Mouse (Mus musculus) liver, adult 2 months (tissue): ENCODE data around the gene Fgfrl1. TPM values are rescaled to one million over a fixed set of nuclear protein-coding genes. Genes with fewer than 3 reads are reported as not detected.

Experiments
- DNase-seq: peaks from one replicate; pipeline ENCODE4 v3.0.0-alpha.2; 2011; ENCODE audit warnings: low read depth, low spot score; ENCODE audit errors: extremely low read depth
- H3K27ac ChIP-seq: fragments of 200-500 bp; replicated peaks from 2 replicates; pipeline ENCODE4 v1.5.1; 2012; ENCODE audit warnings: low read depth, mild to moderate bottlenecking, control low read depth, inconsistent platforms, low read length; ENCODE audit not compliant: insufficient read depth
- H3K27me3 ChIP-seq: fragments of 200-500 bp; 2 replicates; pipeline ENCODE4 v1.6.1; 2012; ENCODE audit warnings: mild to moderate bottlenecking, moderate library complexity, low read length, inconsistent platforms; ENCODE audit not compliant: control insufficient read depth, insufficient read depth
- H3K36me3 ChIP-seq: fragments of 200-500 bp; 2 replicates; pipeline ENCODE4 v1.6.1; 2012; ENCODE audit warnings: low read length, inconsistent platforms; ENCODE audit not compliant: control insufficient read depth, insufficient read depth
- H3K4me1 ChIP-seq: fragments of 200-500 bp; 2 replicates; pipeline ENCODE4 v1.6.1; 2011; ENCODE audit warnings: low read length; ENCODE audit not compliant: control insufficient read depth, insufficient read depth
- H3K4me3 ChIP-seq: fragments of 200-500 bp; 2 replicates; pipeline ENCODE4 v1.5.1; 2011; ENCODE audit warnings: low read depth, mild to moderate bottlenecking, control low read depth, low read length, moderate library complexity; ENCODE audit not compliant: insufficient read depth
- H3K79me2 ChIP-seq: fragments of 200-500 bp; 2 replicates; pipeline ENCODE4 v1.6.1; 2012; ENCODE audit warnings: inconsistent platforms, mild to moderate bottlenecking, low read length, moderate library complexity; ENCODE audit not compliant: control insufficient read depth, insufficient read depth
- H3K9ac ChIP-seq: fragments of 200-500 bp; 2 replicates; pipeline ENCODE4 v1.6.1; 2012; ENCODE audit warnings: low read depth, mild to moderate bottlenecking, control low read depth, inconsistent platforms, low read length
- CTCF ChIP-seq: fragments of 200-500 bp; IDR thresholded peaks from 2 replicates; pipeline ENCODE4 v1.5.1; 2011; ENCODE audit warnings: low read depth, low read length, control low read depth
- POLR2A ChIP-seq: fragments of 200-500 bp; IDR thresholded peaks from 2 replicates; pipeline ENCODE4 v1.6.1; 2011; ENCODE audit warnings: low read length, control low read depth; ENCODE audit not compliant: insufficient read depth; ENCODE audit errors: extremely low read depth
- WGBS: fragments of 180-500 bp; shearing (Covaris S2); methylation state at CpG from one replicate; pipeline ENCODE4 v1.1.7; 2018; 5-methylcytosine and 5-hydroxymethylcytosine counted together
- polyA plus RNA-seq: library from polyadenylated mRNA; depleted of rRNA; stranded (reverse); fragments of >200 nt; gene quantifications from 2 replicates; pipeline ENCODE4 v1.2.3, GENCODE M21; 2012; rRNA removed
- total RNA-seq: library from RNA; depleted of rRNA; stranded (reverse); fragments of >200 nt; gene quantifications from 2 replicates; pipeline ENCODE4 v1.2.3, GENCODE M21; 2014; rRNA removed

Fgfrl1 gene
- total RNA-seq (20.2 and 22.7 TPM in 2 replicates), polyA plus RNA-seq (42.3 and 49.9 TPM in 2 replicates)

DNA sequence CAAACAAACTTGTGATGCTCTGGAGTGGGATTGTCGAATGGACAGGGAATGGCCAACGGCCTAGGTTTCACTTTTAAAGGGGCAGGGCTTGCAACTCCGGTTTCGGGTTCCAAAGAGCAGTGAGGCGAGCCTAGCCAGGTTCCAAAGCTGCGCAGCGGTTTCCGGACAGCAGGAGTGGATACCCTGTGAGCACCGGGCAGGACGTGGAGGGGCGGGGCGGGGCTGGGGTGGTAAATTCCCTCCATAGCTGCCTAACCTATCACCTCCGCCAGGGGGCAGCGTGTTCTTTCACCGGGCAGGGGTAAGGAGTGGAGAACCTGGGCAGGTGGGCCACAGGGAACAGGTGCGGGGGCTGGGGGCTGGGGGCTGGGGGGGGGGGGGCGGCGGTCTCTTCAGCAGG, at the start of gene Fgfrl1:
Gene Fgfrl1 (plus strand): TSS at position 112 of the 400 bp plus-strand sequence.
- no peaks in the 10 kb centered on the region for H3K36me3 ChIP-seq
- DNase-seq = peak; percentile 78
- H3K27me3 ChIP-seq = no peaks in the 10 kb centered on the region
- 2% methylated on average over 16 of the region's 18 CpGs for WGBS
- H3K27ac ChIP-seq = no peak within 1 kb of the TSS
- H3K4me1 ChIP-seq = peaks cover 19% of the 10 kb centered on the region
- peak within 1 kb of the TSS; percentile 6 for H3K4me3 ChIP-seq
- H3K9ac ChIP-seq = 0 out of 2 replicates have a peak within 1 kb of the TSS, but pooled peaks have one; percentile 25
- TF ChIP-seq POLR2A = no peak
- peak; percentile 76 for TF ChIP-seq CTCF
- H3K79me2 ChIP-seq = peaks cover 3% of the 10 kb centered on the region; the same call in 1 of the 2 replicates

DNA sequence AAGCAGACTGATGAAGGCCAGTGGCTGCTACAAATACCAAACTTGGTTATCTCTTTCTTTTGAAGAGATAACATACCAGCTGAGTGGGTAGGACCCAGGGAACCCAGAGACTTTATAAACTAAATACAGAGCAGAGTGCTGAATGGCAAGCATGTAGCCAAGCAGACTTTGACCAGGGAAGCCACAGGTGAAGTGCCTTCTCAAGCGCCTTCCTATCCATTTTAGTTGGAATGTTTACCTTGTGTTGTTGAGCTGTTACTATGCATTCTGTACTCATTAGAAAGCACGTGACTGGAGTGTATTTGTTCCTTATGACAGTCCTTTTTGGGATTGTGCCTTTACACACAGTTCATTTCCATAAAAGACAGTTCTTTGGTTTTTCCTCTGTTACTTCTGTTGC, 48.5 kb upstream of the Fgfrl1 start:
- no peak for TF ChIP-seq CTCF
- no peak for TF ChIP-seq POLR2A
- DNase-seq = no peak
- H3K36me3 ChIP-seq = peaks cover 23% of the 10 kb centered on the region; the same call in 1 of the 2 replicates
- H3K79me2 ChIP-seq = no peaks in the 10 kb centered on the region
- no peaks in the 10 kb centered on the region for H3K4me1 ChIP-seq
- H3K27me3 ChIP-seq = no peaks in the 10 kb centered on the region
- WGBS = 41% methylated on average over 2 of the region's 2 CpGs
- no peak overlapping the region for H3K9ac ChIP-seq
- no peak overlapping the region for H3K27ac ChIP-seq
- no peak overlapping the region for H3K4me3 ChIP-seq

DNA sequence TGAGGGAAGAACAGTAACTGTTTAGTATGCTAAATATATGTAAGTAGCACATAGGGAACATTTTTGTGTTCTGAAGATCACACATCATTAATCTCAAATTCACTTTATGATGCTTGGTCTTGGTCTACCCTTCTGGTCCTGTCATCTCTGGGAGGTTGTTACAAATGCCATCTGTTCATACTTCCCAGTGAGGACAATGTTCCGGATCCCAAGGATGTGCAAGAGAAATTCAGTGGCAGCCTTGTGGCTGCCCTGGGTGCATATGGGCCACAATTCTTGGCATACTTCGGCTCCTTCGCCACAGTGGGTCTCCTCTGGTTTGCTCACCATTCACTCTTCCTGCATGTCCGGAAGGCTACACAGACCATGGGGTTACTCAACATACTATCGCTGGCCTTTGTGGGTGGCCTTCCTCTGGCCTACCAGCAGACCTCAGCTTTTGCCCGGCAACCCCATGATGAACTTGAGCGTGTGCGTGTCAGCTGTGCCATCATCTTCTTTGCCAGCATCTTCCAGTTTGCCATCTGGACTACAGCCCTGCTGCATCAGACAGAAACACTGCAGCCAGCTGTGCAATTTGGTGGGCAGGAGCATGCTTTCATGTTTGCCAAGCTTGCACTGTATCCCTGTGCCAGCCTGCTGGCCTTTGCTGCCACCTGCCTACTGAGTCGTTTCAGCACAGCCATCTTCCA, 46.4 kb upstream of the Fgfrl1 start:
- peak; percentile 26 for DNase-seq
- TF ChIP-seq CTCF (peak; percentile 33; the same call in 1 of the 2 replicates), POLR2A (no peak)
- WGBS = 77% methylated on average over 9 of the region's 9 CpGs
- no peaks in the 10 kb centered on the region for H3K27me3 ChIP-seq
- no peak overlapping the region for H3K27ac ChIP-seq
- no peak overlapping the region for H3K4me3 ChIP-seq
- no peak overlapping the region for H3K9ac ChIP-seq
- peaks cover 32% of the 10 kb centered on the region; the same call in 1 of the 2 replicates for H3K36me3 ChIP-seq
- no peaks in the 10 kb centered on the region for H3K79me2 ChIP-seq
- H3K4me1 ChIP-seq = no peaks in the 10 kb centered on the region

DNA sequence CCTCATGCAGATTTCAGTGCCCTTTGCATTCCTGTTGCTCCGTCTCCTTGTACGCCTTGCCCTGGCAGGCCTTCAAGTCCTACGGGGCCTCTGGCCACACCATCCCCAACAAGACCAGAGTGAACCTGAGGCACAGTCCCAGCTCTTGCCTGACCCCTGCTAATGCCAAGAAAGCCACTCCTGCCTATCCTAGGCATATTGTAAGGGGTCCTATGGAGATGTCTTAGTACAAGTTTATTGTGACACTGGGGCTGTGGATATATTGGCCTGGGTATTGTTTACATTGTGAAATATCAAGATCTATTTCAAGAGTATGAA, 45.9 kb upstream of the Fgfrl1 start:
- WGBS = 50% methylated on average over 3 of the region's 3 CpGs
- TF ChIP-seq CTCF (no peak), POLR2A (no peak)
- H3K36me3 ChIP-seq = peaks cover 34% of the 10 kb centered on the region; the same call in 1 of the 2 replicates

DNA sequence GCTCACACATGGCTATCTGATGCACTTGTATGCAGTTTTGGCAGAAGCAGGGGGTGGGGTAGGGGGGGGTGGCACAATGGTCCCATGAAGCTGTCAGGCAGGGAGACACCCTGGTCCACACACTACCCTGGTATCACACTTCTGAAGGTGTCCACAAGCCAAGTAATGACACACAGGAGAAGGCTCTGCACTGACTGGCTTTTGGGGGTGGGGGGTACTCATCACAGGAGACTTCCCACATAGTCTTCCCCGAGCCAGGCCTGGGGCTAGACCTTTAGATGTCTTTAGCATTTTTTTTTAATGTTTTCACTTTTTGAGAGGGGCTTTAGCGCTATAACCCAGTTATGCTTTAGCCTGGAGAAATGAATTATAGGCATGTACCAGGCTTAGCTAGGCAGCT, 44.9 kb upstream of the Fgfrl1 start:
- TF ChIP-seq POLR2A (no peak), CTCF (no peak)
- Histone ChIP-seq H3K36me3 (peaks cover 32% of the 10 kb centered on the region; the same call in 1 of the 2 replicates), H3K79me2 (no peaks in the 10 kb centered on the region), H3K4me3 (no peak overlapping the region), H3K9ac (no peak overlapping the region), H3K4me1 (no peaks in the 10 kb centered on the region), H3K27me3 (no peaks in the 10 kb centered on the region), H3K27ac (no peak overlapping the region)
- 89% methylated on average over 2 of the region's 2 CpGs for WGBS
- no peak for DNase-seq

More for the DNA sequence above, 45.9 kb upstream of the Fgfrl1 start:
- Histone ChIP-seq H3K4me3 (no peak overlapping the region), H3K9ac (no peak overlapping the region), H3K27me3 (no peaks in the 10 kb centered on the region), H3K27ac (no peak overlapping the region), H3K4me1 (no peaks in the 10 kb centered on the region), H3K79me2 (no peaks in the 10 kb centered on the region)
- no peak for DNase-seq

DNA sequence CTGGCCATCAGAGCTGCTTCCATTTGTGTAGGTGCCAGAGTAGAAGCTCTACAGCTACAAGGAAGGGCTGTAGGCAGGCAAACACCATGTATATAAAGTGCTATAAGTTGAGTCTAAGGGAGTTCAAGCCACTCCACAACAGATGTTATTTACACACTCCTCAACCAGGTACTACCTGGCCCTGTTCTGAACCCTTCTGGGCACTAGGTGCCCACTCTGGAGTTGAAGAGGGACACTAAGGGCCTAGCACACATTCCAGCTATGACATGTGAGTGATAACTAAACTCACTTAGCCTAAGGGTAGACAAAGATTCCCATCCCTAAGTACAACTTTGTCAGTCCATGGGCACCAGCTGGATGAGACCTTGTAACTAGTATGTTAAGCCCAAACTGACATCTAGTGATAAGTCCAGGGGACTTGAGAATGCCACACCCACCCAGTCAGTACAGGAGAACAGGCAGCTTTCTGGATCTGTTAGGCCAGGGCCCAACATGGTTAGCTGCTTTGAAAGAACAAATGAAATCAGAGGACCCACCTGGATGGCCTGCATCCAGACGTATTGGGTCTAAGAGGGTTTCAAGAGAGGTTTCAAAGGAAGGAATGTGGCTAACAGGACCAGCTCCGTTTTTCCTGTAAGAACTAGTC, 44.2 kb upstream of the Fgfrl1 start:
- H3K79me2 ChIP-seq = no peaks in the 10 kb centered on the region
- H3K9ac ChIP-seq = no peak overlapping the region
- H3K27me3 ChIP-seq = no peaks in the 10 kb centered on the region
- no peak overlapping the region for H3K4me3 ChIP-seq
- WGBS = 93% methylated on average over 2 of the region's 2 CpGs
- no peaks in the 10 kb centered on the region for H3K4me1 ChIP-seq
- TF ChIP-seq CTCF = no peak
- TF ChIP-seq POLR2A = no peak
- no peak overlapping the region for H3K27ac ChIP-seq
- no peak for DNase-seq
- peaks cover 32% of the 10 kb centered on the region; the same call in 1 of the 2 replicates for H3K36me3 ChIP-seq
